Mouse (Mus musculus): ENCODE data around the gene Thada. TPM values are rescaled to one million over a fixed set of nuclear protein-coding genes. Genes with fewer than 3 reads are reported as not detected.

Gene Thada
- total RNA-seq, 2 experiments from 2014 or later = 12.7 to 14.5 TPM

GRCm38 (mm10) chr17:84385696-84386095 is 80.3 kb downstream of the Thada start:
- intact Hi-C loops (cut with DNase I) = loop anchor here (2.0 to 10.0 kb wide), 4 partner anchors 271 to 513 kb away; no protein-coding TSS in a partner anchor
- peak in 1 of 2 experiments; percentile 37 for DNase-seq (ENCODE audit: low spot score in 2 of 2)

GRCm38 (mm10) chr17:84384661-84385060 is 81.3 kb downstream of the Thada start:
- intact Hi-C loops (cut with DNase I) = loop anchor here (2.0 to 10.0 kb wide), 6 partner anchors 192 to 512 kb away; no protein-coding TSS in a partner anchor
- DNase-seq (ENCODE audit: low spot score in 2 of 2) = no peak

- no peak for DNase-seq (ENCODE audit: low spot score in 2 of 2)
- intact Hi-C loops (cut with DNase I) = loop anchor here (5.0 to 10.0 kb wide), 4 partner anchors 188 to 478 kb away; no protein-coding TSS in a partner anchor
These were observed 85.7 kb downstream of the Thada start for GRCm38 (mm10) chr17:84380340-84380739.

GRCm38 (mm10) chr17:84376882-84377281 is 89.1 kb downstream of the Thada start:
- DNase-seq (ENCODE audit: low spot score in 2 of 2) = no peak
- intact Hi-C loops (cut with DNase I) = no loop called here

GRCm38 (mm10) chr17:84372411-84373045 is 93.5 kb downstream of the Thada start:
- intact Hi-C loops (cut with DNase I) = no loop called here
- no peak for DNase-seq (ENCODE audit: low spot score in 2 of 2)

GRCm38 (mm10) chr17:84370385-84370784 is 95.6 kb downstream of the Thada start:
- intact Hi-C loops (cut with DNase I) = no loop called here
- no peak for DNase-seq (ENCODE audit: low spot score in 2 of 2)

GRCm38 (mm10) chr17:84369769-84370168 is 96.2 kb downstream of the Thada start:
- intact Hi-C loops (cut with DNase I) = no loop called here
- DNase-seq (ENCODE audit: low spot score in 2 of 2) = no peak

GRCm38 (mm10) chr17:84368213-84369014 is 97.6 kb downstream of the Thada start:
- DNase-seq (ENCODE audit: low spot score in 2 of 2) = no peak
- intact Hi-C loops (cut with DNase I) = no loop called here

- intact Hi-C loops (cut with DNase I) = no loop called here
- DNase-seq (ENCODE audit: low spot score in 2 of 2) = peak in 1 of 2 experiments; percentile 24
These were observed 98.3 kb downstream of the Thada start for GRCm38 (mm10) chr17:84367663-84368062.

GRCm38 (mm10) chr17:84365791-84366301 is 100.2 kb downstream of the Thada start:
- no peak for DNase-seq (ENCODE audit: low spot score in 2 of 2)
- intact Hi-C loops (cut with DNase I) = no loop called here

GRCm38 (mm10) chr17:84365006-84365716 is 100.8 kb downstream of the Thada start:
- no peak for DNase-seq (ENCODE audit: low spot score in 2 of 2)
- intact Hi-C loops (cut with DNase I) = no loop called here

- intact Hi-C loops (cut with DNase I) = no loop called here
- DNase-seq (ENCODE audit: low spot score in 2 of 2) = no peak
These were observed 102.6 kb downstream of the Thada start for GRCm38 (mm10) chr17:84363444-84363843.

GRCm38 (mm10) chr17:84362581-84363286 is 103.3 kb downstream of the Thada start:
- DNase-seq (ENCODE audit: low spot score in 2 of 2) = no peak
- intact Hi-C loops (cut with DNase I) = no loop called here

- DNase-seq (ENCODE audit: low spot score in 2 of 2) = no peak
- intact Hi-C loops (cut with DNase I) = no loop called here
These were observed 105.0 kb downstream of the Thada start for GRCm38 (mm10) chr17:84361006-84361405.

- intact Hi-C loops (cut with DNase I) = no loop called here
- no peak for DNase-seq (ENCODE audit: low spot score in 2 of 2)
These were observed 106.2 kb downstream of the Thada start for GRCm38 (mm10) chr17:84359810-84360209.

- intact Hi-C loops (cut with DNase I) = no loop called here
These were observed 106.9 kb downstream of the Thada start for GRCm38 (mm10) chr17:84358951-84359644.

GRCm38 (mm10) chr17:84357776-84358175 is 108.2 kb downstream of the Thada start:
- no peak for DNase-seq (ENCODE audit: low spot score in 2 of 2)
- intact Hi-C loops (cut with DNase I) = no loop called here

More at GRCm38 (mm10) chr17:84358951-84359644, 106.9 kb downstream of the Thada start:
- no peak for DNase-seq (ENCODE audit: low spot score in 2 of 2)

GRCm38 (mm10) chr17:84356056-84356887 is 109.7 kb downstream of the Thada start:
- DNase-seq (ENCODE audit: low spot score in 2 of 2) = no peak
- intact Hi-C loops (cut with DNase I) = no loop called here
